Mouse (Mus musculus) kidney, adult 9 months (tissue): ENCODE results near the gene Pbp2.

Experiments used
- DNase-seq: peaks from one replicate; pipeline ENCODE4 v3.0.0; 2022

The Pbp2 gene

DNA sequence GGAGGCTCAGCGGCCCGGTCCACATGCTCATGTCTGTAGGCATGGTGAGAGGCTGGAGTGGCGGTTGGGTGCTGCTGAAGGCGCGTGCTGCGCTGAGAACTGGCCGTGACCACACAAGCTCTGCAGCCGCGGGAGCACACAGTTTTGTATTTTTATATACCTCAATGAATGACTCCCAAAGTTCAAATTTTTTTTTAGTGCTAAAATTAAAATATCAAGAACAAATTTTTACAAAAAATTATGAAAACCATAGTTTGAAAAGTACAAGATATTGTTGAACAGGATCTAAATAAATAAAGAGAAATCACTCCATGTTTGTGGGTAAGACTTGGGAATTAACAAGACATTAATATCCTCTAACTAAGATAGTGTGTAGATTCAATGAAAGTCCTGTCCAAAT, at the start of gene Pbp2:
Gene Pbp2 (minus strand): TSS at position 101 of the 400 bp plus-strand sequence.
- no peak for DNase-seq

DNA sequence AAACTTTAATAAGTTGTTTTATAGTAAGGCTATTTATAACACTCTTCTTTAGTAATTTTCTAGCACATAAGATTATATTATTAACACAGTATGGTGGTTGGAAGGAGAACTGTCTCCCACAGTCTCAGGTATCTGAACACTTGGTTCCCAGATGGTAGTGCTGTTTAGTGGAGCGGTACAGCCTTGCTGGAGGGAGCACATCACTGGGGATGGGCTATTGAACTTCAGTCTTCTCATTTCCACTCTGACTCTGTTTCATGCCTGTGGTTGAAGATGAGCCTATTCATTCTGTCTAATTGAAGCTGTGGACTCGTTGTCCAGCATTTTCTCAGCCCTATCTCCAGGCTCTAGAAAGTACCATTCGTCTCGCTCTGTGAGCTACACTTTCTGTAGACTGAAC, 44.7 kb upstream of the Pbp2 start:
- DNase-seq: no peak

DNA sequence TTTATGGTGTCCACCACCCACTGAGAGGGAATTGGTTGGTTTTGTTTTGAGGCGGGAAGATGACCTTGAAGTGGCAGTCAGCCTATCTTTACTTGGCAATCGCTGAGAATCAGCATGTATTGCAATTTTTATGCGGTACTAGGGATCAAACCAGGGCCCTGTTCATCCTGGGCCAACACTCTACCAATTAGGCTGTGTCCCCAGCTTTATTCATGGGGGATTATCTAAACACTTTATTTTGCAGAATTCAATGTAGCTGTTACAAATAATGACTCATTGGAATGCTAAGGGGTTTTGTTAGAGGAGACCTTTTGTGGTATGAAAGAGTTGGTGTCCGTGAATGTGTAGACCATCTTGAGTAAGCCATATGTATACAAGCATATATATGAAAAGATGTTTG, 42.3 kb upstream of the Pbp2 start:
- DNase-seq: no peak

DNA sequence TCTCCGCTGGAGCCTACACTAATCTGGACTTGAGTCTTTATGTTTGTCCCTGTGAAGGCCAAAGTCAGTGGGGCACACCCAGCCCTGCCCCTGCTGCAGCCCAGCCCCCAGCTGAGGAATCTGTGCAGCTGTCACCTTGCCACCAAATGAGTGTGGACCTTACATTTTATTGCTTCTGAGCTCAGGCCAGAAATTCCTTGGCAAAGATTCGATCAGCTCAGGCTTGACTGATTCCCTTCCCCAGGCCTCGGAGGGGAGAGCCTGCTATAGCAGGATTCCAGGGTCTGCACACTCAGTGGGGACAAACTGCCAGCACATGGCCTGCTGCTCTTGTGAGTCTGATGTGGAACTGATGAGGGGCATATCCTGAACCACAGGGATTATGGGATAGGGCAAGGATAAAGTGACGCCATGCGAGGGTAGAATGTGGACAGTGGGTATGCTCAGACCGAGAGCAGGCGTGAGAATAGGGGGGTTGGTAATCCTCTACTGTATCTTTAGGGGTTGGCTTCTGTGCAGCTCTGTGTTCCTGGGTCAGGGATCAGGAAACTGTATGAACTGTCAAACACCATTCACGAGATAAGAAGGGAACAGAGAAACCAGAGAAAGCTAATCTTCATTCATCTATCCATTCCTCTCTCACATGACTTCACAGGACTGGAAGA, 41.6 kb upstream of the Pbp2 start:
- peak; percentile 89 for DNase-seq

DNA sequence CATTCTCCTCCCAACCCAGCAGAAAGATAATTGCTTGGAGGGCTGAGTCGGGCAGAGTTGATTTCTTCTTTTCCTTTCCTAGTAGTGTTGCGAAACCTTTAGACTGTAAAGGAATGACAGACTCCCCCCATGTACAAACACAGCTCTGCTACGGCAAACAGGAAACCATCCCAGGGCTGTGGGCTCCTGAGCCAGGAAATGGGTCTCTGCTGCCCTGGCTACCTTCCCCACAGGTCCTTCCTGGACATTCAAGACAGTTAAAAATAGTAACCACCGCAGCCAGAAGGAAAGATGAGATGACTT, 30.8 kb upstream of the Pbp2 start:
- no peak for DNase-seq

DNA sequence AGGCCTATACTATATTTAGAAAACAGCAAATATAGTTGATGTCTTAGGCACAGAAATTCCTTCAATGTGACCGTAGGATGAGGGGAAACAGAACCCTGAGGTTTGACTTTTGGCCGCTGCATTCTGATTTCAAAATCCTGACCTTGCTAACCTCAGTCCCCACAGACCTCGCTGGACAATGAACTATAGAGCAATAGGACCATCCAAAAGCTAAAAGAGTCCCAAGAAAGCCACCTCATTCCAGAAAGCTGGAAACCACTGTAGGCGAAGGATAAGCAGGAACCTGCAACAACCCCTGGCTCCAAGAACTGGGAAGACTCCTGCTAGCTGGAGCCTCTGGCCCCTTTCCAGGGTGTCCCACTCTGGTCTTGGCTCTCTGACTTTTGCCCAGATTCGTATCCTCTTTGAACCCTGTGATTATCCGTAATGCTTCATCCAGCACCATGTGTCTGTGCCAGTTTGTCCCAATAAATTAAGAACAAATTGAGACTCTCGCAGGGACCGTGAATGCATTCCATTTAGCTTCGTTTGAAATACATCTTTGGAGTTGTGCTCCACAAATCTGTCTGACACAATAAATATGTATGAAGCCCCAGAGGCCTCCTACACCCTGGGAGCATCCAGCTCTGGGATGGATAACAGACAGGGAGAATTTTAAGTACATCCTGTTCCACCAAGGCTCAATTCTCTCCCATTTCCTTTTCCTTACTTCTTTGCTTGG, 30.3 kb upstream of the Pbp2 start:
- peak; percentile 36 for DNase-seq

DNA sequence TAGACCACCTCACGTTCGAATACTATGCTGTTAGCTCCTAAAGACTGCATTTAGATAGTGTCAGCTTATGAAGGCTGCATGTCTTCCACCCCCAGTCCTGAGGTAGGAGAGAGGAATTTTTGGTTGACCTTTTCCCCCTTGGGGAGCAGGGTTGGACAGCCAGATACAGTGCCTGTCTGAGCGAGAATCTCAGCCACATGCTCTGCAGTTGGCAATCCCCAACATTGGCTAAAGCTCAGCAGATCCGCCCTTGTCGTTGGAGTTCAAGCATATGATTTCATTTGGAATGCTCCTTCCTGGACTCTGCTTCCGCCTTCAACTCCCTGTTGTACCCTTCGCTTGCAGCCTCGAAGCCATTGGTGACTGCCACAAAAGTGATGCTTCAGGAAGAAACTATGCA, 26.2 kb upstream of the Pbp2 start:
- no peak for DNase-seq

DNA sequence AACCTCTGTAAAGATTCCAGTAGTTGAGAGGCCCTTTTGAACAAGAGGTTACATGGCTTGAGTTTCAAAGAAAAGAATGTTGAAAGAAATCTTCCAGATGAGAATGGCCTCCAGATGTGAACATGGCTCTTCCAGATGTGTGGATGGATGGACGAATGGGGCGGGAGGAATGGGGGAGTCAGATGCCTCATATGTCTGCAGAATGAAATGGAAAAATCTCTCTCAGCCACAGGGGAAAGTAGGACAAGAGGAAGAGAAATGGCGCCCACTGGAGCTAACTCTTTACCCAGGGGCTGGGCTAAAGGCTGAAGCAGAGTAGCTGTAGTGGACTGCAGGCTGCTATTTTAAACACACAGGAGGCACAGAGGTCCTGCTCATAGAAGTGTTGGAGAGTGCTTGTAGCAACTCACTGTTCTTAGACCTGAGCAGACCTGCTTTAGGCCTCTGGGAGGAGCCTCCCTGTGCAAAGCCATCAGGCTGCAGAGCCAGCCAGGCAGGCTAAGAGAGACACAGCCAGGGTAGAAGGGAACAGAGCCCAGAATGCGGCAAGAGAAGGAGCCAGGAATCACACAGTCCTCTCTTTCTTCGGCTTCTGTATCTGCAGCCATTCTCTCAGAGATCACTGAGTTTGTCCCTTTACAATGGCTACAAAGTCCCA, 23.9 kb upstream of the Pbp2 start:
- DNase-seq: peak; percentile 20

DNA sequence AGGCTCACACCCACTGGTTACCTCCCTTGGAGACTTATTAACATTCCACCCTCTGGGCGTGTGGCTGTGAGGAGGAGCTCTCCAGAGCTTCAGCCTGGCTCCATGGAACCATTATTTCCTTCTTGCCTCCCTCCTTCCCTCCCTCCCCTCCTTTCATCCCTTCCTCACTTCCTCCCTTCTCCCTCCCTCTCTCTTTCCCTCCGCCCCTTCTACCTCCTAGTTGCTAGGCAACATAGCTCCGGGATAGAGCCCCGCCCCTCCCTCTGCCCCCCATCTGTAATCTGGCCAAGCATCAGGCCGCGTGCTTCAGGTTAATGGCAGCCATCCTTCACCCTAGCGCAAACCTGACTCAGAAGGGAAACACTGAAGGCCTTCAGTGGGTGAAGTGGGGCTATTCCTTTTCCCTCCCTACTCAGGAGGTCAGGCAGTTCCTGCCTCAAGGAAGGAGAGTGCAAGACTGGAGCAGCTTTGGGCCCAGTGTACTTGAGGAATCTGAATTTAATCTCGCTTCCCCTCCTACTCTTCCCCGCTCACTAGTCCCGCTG, 22.6 kb upstream of the Pbp2 start:
- DNase-seq: peak; percentile 43

DNA sequence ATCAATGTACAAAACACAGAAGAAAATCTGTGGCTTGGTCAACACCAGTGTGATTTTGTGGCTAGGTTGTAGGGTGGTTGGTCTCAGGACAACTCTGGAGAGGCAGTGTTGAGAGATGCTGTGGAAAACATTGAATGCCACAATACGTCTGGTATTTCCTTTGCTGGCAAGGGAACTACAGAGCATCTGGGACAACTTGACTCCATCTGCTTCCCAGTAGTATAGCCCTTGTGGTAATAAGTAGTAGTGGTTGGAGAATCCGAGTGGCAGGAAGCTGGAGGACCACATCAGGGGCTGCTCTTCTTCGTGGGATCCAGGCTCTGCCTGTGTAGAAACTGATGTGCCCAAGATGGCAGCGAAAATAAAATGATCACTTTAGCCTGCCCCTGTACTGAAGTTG, 21.7 kb upstream of the Pbp2 start:
- DNase-seq: no peak

DNA sequence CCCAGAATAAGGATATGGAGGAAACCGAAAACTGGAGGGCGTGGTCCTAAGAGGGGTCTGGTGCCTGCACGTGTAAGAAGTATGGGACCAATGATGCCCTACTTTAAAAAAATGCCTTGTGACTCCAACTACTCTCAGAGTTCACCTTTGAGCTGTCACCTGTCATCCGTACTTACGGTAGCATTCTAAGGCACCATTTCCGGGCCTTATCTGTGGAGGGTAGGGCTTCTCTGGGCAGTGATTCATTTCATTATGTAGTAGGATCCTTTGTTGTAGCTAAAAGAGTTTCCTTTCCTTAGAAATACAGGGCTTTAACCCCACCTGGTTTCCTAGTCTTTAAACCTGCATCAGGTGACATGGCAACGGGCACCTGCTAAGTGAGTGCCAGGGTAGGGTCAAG, 16.6 kb upstream of the Pbp2 start:
- no peak for DNase-seq

DNA sequence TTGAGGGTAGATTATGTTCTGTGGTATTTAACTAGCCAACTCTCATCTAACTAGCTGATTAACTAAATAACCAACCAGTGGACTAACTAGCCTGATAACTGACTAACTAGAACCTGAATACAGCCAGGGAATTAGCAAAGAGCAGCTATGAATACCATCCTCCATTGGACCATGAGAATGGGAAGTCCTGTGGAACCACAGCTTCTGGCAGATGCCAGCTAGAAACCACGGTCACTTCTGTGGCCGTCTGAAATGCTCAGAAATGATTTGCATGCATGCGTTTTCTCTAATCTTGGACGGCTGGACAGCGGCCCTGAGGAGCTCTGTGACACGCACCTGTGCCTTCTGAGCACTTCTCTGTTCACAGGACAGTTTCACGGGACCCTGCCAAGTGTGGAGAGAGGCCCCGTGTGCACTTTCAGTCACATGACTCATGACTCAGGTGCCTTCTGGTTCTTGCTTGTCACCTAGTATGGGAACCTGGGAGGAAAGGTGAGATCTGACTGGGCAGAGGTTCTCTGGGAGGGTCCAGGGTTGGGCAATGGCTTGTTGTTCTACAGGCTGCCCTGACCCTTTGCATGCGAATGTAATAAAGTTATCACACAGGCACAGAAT, 14.6 kb upstream of the Pbp2 start:
- no peak for DNase-seq

DNA sequence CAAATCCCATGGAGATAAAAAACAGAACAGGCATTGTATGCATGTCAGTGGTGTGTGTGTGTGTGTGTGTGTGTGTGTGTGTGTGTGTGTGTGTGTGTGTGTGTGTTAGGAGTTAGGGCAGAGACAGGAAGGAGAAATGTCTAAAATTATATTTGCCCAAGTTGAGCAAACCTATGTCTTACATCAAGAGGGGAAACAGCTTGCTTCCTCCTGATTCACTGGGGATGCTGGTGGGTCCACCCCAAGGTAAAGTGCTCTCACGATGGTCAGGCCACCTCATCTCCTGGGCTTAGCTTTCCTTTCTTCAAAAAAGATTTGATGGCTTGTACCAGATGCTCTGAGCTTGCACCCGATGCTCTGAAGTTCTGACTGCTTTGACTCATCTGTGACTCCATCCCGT, 13.9 kb upstream of the Pbp2 start:
- no peak for DNase-seq

DNA sequence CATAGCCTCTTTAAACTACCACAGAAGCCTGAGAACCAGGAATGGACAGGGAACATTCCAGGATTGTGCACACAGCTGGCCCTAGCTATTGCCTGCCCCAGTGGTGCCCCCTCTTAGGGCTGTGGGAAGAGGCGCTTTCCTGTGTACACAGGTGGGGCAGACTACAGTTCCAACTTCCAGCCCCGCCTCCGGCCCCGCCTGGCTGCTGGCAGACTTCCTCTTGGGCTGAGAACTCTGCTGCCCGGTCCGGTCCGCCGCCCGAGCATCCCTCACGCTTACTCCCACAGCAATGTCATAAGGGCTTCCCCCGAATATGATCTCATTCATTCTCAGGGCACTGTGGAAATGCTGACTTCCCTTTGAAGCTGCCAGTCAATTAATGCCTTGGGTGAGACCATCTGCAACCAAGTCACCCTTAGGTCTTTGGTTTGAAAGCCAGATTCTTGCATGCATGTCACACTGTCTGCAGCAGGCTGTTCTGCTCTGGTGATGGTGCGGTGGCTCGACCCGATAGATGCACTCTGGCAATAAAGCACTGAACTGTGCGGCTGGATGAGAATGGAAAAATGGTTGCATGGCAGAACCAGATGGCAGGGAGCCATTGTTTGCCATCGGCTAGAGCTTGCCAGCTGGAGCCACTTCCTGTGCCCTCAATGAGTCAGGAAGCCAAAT, 13.2 kb upstream of the Pbp2 start:
- peak; percentile 47 for DNase-seq

DNA sequence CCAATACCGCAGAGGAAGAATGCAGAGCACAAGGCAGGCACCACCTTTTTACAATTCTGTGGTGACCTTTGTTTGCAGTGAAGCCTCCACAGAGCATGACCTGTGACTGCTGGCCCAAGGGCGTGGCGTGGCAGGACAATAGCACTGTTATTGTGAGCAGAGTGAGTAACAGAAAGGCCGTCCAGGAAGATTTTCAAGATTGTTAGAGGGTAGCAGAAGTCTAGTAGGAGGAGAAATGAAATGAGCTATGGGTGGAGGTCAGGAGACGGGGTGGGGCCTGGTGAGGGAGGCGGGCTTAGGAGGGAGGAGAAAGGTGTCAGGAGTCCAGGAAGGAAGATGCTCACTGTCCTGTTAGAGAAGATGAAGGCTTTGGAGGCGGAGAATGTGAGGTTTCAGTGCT, 12.5 kb upstream of the Pbp2 start:
- DNase-seq: peak; percentile 14

DNA sequence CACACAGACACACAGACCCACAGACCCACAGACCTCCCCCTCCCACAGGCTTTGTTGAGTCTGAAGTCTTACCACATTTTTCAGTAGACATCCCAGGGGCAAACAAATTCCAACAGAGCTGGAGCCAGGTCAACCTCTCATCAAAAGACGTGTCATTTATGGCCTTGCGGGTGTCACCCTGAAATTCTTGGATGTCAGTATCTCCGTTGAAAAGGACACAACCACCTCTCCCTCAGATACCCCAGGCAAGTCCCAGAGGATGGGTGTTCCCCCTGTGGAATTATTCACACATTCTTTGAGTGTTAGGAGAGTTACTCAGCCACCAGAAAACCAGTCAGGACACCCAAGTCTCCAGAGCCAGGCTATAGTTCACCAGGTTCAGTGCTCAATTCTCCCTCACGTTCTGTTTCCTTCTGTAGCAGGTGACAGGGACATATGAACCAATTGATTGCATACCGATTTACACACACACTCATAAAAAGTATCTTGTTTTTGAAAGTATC, 9.3 kb upstream of the Pbp2 start:
- DNase-seq: no peak

DNA sequence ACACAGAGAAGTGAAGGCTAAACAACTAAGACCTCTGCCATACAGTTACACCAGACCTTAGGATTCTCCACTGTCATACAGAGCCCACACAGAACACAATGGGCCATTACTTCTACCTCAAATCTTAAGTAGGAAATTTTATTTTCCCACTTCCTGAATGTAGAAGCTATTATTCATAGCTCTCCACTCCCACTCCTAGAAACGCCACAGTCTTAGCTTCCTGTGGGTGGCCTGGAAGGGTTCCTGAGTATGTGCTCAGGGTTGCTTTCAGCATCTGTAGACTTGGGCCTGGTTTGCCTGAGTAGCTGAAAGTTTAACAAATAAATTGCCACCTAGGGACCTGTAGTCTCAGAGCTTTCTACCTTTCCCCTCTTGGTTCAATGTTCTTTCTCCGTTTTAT, 5.9 kb upstream of the Pbp2 start:
- DNase-seq: no peak

DNA sequence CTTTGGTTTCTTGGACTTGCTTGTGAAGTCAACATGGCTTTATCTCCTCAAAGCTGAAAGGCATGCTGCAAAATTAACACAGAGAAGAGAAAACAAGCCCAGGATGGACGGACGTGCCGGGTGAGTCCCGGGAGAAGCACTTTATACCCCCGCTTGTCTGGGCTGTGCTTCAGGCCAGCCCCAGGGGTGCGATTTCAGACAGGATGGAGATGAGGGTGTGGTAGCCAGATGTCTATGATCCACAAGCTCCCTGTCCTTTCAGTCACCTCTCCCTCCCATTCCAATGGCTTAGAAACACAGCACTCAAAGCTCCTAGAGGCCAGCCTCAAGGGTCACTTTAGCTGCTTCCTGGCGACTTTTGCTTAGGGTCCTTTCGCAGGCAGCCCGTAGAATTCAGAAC, 3.8 kb upstream of the Pbp2 start:
- no peak for DNase-seq

DNA sequence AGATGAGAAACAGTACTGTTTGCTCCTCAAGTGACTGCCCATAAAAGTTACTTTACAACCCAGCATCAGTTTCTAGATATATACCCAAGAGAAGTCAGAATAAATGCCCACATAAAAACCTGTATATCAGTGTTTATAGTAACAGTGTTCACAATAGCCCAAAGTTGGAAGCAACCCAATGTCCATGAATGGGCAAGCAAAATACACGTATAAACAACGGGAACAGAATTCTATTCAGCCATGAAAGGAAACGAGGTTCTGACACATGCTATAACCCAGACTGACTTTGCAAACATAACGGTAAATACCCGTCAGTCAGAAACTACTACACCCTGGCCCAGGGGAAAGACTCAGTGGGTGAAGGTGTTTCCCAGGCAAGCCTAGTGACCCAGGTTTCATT, 1.8 kb upstream of the Pbp2 start:
- DNase-seq: no peak

DNA sequence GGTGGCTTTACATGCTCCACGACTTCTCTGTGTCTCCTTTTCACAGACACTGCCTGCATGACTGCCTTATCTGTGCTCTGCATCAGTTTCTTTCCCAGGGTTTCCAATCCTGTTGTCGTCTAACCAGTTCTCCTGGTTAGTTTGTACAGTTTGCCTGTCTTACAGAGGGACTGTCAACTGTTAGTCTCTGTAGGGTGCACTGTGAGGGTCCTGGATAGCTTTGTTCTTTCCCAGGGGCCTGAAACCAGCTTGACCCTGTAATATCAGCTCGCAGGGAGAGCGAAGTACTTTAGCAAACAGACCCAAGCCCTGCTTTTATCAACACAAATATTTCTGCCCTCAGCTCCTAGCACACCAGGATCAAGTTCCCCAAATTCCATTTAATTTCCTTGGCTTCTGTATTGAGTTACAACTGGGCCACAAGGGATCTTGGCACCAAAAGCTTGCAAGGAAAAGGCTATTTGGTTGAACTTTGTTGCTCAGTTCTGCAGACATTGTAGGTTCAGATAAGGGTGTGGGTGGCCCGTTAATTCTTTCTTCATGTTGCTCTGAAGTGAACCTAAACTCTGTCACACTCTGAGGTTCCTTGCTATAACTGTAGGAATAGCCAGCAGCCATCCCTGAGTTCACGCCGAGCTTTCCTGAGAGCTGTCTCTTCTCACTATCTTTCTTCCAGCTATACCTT, 5.5 kb downstream of the Pbp2 start:
- peak; percentile 32 for DNase-seq

DNA sequence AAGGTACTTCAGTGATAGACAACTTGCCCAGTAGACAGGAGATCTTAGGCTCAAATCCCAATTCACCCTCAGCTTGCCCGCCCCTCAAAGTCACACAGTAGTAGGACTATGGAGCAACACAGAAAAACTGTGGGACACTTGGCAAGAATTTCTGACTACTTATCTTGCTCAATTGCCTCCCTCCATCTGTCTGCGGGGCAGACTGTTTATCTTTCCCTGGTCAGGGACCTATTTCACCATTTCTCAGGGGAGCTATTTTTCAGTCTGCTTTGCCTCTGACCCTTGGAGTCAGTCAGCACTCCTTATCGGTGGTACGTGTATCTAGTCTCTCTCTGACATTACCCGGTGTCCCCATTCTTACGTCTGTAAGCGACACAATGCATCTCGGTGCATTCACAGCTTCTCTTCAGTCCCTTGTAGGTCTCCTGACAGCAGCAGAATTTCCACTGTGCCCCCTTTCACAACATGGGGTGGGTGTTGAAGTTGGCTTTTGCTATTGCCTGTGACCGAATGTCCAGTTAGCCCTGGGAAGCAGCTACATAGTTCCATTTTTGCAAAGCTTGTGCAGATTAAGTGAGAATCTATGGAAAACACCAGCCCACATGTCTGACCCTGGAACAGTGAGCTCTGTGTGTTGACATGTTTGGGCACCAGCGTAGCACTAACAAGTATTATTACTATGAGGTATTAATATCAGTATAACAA, 7.6 kb downstream of the Pbp2 start:
- DNase-seq: no peak

DNA sequence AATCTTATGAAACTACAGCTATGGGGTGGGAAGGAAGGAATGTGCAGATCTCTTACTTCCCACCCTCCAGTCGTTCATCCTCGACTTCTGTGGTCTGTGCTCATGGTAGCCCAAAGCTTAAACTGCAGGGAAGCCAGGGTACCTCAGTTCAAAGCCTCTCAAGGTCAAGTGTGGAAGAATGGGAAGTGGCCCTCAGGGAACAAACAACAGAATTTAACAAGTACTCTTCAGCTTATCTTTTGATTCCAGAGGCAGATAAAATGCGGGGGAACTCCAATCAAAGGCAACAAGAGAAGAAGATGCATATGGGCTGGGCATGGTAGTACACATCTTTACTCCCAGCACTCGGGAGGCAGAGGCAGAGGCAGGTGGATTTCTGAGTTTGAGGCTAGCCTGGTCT, 9.7 kb downstream of the Pbp2 start:
- DNase-seq: no peak
